Mouse (Mus musculus) embryonic fibroblast, embryonic 13.5 days (primary cell): ENCODE results near the gene Phf23.

ENCODE experiments used
- CTCF ChIP-seq: IDR thresholded peaks from 2 replicates; pipeline ENCODE4 v1.5.1; 2011; ENCODE audit warnings: mild to moderate bottlenecking, control low read depth, low read length, moderate library complexity, borderline replicate concordance; ENCODE audit not compliant: insufficient read depth
- POLR2A ChIP-seq: IDR thresholded peaks from 2 replicates; pipeline ENCODE4 v1.6.1; 2011; ENCODE audit warnings: low read depth, mild to moderate bottlenecking, control low read depth, low read length, moderate library complexity

- TF ChIP-seq CTCF (no peak), POLR2A (no peak)
Measured at GRCm38 (mm10) chr11:70001159-70001558, 5.6 kb downstream of the Phf23 start.
